Mouse (Mus musculus) brain, embryonic 14.5 days (tissue): Measurements from ENCODE around the gene Tspan4.

Experiments
- CTCF ChIP-seq: fragments of 200-500 bp; IDR thresholded peaks from 2 replicates; pipeline ENCODE4 v1.5.1; 2012; ENCODE audit warnings: inconsistent platforms, mild to moderate bottlenecking, moderate library complexity, borderline replicate concordance; ENCODE audit not compliant: insufficient read depth, insufficient read length; ENCODE audit errors: extremely low read depth
- POLR2A ChIP-seq: fragments of 200-500 bp; IDR thresholded peaks from 2 replicates; pipeline ENCODE4 v1.6.1; 2012; ENCODE audit warnings: mild to moderate bottlenecking, inconsistent platforms, borderline replicate concordance; ENCODE audit not compliant: poor library complexity, insufficient read depth, insufficient read length, severe bottlenecking; ENCODE audit errors: extremely low read depth

- TF ChIP-seq POLR2A (no peak), CTCF (no peak)
These were observed 4.4 kb upstream of the Tspan4 start for GRCm38 (mm10) chr7:141470637-141470944.
